In genomic region chr13:76827738-76828137, GRCm38 (mm10) we compare ENCODE assay signal across 20 mouse cellular contexts.
"Had no signal": no experiment of that assay in that cellular context is flagged by ENCODE, and none has a peak within 500 bp of the region (broad histone marks: within the 10 kb centered on the region; RNA-seq: fewer than 3 reads in every experiment).

No protein-coding gene starts in this region.

- ATAC-seq: intestine, embryonic 15.5 days; liver, postnatal 0 days; lung, postnatal 0 days; midbrain, embryonic 16.5 days had no signal

- H3K9me3 ChIP-seq: intestine, embryonic 15.5 days; limb, embryonic 12.5 days; limb, embryonic 15.5 days; midbrain, embryonic 10.5 days; stomach, embryonic 15.5 days had no signal

- DNase-seq: kidney, adult 11 months; kidney, adult 9 months; kidney, postnatal 25 days; left cerebral cortex, postnatal 4 days; liver, postnatal 0 days; lung, embryonic 14.5 days; right cerebral cortex, postnatal 14 days; spleen, adult 18-20 months; thymus, adult 18-20 months; thymus, postnatal 36 days had no signal

- H3K4me3 ChIP-seq: intestine, embryonic 15.5 days; limb, embryonic 12.5 days; limb, embryonic 15.5 days; midbrain, embryonic 10.5 days; stomach, embryonic 15.5 days had no signal

- H3K4me1 ChIP-seq: intestine, embryonic 15.5 days; limb, embryonic 15.5 days; stomach, embryonic 15.5 days had no signal

- H3K4me2 ChIP-seq: intestine, embryonic 15.5 days; limb, embryonic 12.5 days; limb, embryonic 15.5 days; liver, embryonic 11.5 days; lung, embryonic 14.5 days; stomach, embryonic 15.5 days had no signal

- H3K27me3 ChIP-seq: intestine, embryonic 15.5 days; limb, embryonic 12.5 days; limb, embryonic 15.5 days; stomach, embryonic 15.5 days had no signal

- H3K27ac ChIP-seq: intestine, embryonic 15.5 days; limb, embryonic 12.5 days; limb, embryonic 15.5 days; liver, embryonic 14.5 days; macrophage; stomach, embryonic 15.5 days had no signal

- H3K9ac ChIP-seq: intestine, embryonic 15.5 days; limb, embryonic 12.5 days; limb, embryonic 15.5 days; liver, embryonic 14.5 days; liver, postnatal 0 days; lung, embryonic 14.5 days; stomach, embryonic 15.5 days had no signal

- H3K36me3 ChIP-seq: intestine, embryonic 15.5 days; limb, embryonic 12.5 days; limb, embryonic 15.5 days; midbrain, embryonic 10.5 days; stomach, embryonic 15.5 days had no signal
